Mouse (Mus musculus): ENCODE measurements at regions not wholly inside any gene's neighbourhood (a gene's known extent, or its start where the extent isn't known, plus 50 kb on each side); places are given as distances from the start of the nearest gene placed in this dataset.

DNA sequence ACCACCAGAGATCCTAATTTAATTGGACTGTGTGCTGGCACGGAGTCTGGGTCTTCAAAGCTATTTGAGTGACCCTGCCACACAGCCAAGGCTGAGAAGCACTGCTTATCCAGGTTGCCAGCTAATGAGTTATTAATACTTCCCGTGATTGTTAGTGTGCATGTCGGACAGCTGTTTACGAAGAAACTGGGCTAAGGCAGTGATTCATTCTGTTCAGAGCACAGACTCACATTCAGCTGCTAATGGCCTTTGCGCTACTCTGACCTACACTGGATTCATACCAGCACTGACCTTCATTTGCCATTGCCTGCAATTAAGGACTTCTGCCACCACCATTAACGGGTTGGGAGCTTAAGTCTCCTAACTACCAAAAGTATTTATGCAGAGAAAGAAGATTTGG, 156.7 kb upstream of the Dppa4 start:
- DNase-seq (ENCODE audit: extremely low read depth, insufficient read length, low spot score), result no peak

DNA sequence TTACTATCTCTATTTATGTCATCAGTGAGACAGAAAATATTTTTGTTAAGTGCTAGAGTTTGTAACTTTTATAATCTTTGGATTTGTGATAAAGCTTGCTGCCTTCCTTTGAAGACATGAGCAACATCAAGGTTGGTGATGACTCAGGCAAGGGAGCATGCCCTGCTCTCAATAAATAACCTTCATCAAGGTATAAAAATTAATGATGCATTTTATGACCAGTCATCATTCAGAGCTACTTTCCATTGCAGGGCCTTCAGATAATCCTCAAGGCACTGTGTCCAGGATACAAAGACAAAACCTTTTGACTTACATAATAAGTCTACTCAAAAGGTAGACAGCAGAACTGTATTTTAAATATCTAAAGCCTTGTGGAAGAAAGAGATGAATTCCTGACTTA, 156.2 kb upstream of the Dppa4 start:
- DNase-seq (ENCODE audit: extremely low read depth, insufficient read length, low spot score), result no peak

DNA sequence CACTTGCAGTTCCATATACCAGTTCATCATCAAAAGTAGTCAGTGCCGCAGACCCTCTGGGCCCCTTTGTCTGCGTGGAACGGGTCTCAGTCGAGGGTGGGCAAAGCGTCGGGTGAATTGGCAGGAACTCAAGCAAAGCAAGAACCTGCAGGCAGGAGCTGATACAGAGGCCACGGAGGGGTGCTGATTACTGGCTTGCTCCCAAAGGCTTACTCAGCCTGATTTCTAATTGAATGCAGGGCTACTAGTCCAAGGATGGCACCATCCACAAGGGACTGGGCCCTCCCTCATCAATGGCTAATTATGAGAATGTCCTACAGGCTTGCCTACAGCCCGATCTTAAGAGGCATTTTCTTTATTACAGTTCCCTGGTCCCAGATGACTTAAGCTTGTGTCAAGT, 128.2 kb upstream of the Dppa4 start:
- peak; percentile 30 for DNase-seq (ENCODE audit: extremely low read depth, insufficient read length, low spot score)

DNA sequence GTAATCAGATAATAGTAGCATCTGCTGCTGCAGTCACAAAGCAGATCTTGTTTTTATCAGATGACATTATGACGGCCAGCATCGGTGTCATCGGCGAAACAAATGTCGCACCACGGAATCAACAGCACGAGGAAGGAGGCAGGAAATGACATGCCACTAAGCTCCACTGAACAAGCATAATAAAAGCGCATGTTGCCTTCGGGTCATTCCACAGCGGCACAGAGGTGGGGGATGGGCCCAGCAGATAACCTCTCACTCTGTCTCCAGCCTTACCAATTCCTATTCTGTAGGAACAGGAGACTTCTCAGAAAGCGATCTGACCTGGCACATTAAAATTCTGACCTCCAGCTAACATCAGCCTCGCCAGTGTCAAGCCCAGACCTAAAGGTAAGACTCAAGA, 93.1 kb upstream of the Dppa4 start:
- no peak for DNase-seq (ENCODE audit: extremely low read depth, insufficient read length, low spot score)

DNA sequence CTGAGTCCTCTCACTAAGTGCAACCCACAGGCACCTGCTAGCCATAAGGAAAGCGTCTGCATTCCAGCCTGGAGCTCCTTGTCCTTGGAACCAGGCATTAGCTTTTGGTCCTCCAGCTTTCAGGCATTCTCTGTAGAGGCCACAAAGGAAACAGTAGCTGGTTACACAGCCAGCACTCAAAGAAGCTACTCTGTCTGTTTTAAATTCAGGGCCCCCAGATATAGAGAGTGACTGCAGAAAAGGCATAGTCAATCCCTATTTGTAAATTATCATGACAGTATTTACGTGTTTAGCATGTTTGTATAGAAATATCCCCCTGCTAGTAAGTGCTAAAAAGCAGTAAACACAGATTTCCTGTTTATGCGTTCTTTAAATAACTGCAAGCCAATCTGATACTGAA, 91.3 kb upstream of the Dppa4 start:
- no peak for DNase-seq (ENCODE audit: extremely low read depth, insufficient read length, low spot score)

DNA sequence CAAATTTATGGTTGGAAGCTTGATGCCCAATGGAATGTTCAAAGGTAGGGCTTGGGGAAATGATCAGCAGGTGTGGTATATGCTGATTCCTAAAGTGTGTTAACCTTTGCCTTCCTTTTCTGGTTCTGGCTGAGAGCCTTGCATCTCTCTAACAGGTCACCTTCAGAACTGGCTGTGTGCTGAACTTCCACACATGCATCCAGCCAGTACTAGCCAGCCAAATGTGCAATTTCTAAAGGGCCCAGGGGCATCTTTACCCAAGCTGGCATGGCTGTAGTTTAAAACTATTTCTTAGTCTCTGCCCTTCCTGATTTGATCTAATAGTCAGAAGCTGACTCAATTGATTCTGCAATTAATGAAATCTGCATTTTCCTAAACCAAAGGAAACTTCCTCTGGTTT, 68.6 kb upstream of the Dppa4 start:
- no peak for DNase-seq (ENCODE audit: extremely low read depth, insufficient read length, low spot score)

Data from 3134 (cell line).